ENCODE assay signal across 17 mouse cellular contexts in the genomic region with DNA sequence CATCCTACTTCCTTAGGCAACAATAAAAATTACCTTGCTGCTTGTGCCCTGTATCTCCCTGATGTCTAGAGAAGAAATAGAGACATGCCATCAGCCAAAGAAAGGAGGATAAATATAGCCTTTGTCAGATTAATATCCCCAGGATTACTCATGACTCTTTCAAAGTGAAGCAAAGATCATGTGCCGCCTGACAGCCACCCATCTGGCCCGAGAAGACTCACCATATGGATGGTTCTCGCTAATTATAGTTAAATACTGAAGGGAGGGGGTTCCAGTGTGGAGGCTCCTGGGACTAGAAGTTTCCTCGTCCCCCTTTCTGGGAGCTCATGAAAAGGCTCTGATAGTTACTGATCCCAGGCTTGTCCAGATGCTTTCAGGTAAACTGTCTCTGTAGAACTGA.
DNase-seq lines count a peak whose midpoint lies in the region; ATAC-seq lines count a peak whose summit lies in the region.
"Had no signal": no experiment of that assay in that cellular context is flagged by ENCODE, and none has a peak within 500 bp of the region (broad histone marks: within the 10 kb centered on the region; RNA-seq: fewer than 3 reads in every experiment).

No protein-coding gene starts in this region.

- no peak overlapping the region for H3K4me2 ChIP-seq in forebrain, embryonic 14.5 days (ENCODE audit: low read length)
- H3K4me2 ChIP-seq: embryonic facial prominence, embryonic 13.5 days; hindbrain, embryonic 12.5 days; midbrain, embryonic 15.5 days; neural tube, embryonic 12.5 days had no signal

- H3K27ac ChIP-seq in forebrain, embryonic 14.5 days (ENCODE audit: low read depth, low read length): no peak overlapping the region
- H3K27ac ChIP-seq: embryonic facial prominence, embryonic 13.5 days; hindbrain, embryonic 12.5 days; midbrain, embryonic 15.5 days; neural tube, embryonic 12.5 days had no signal

- DNase-seq in left cerebral cortex, adult 11 months (ENCODE audit: low spot score): peak; percentile 7
- no peak for DNase-seq in left cerebral cortex, postnatal 4 days
- DNase-seq in layer of hippocampus, adult 11-12 months (ENCODE audit: low spot score): peak; percentile 58
- DNase-seq in layer of hippocampus, postnatal 14 days (ENCODE audit: low spot score in 2 of 2): peak; percentile 22 to 57
- peak; percentile 18 to 46 for DNase-seq in right cerebral cortex, postnatal 36 days (ENCODE audit: low spot score in 2 of 2)
- no peak for DNase-seq in spleen, postnatal 4 days (ENCODE audit: low spot score in 2 of 2)
- DNase-seq in forebrain, embryonic 14.5 days (ENCODE audit: low spot score): no peak
- DNase-seq: adrenal gland, postnatal 36 days; cerebellum, adult 11 months; kidney, postnatal 36 days; lung, adult 18-20 months; thymus, adult 2 months had no signal

- H3K27me3 ChIP-seq in forebrain, embryonic 14.5 days (replicated peaks; ENCODE audit: control insufficient read depth, insufficient read depth, low read length): no peaks in the 10 kb centered on the region
- H3K27me3 ChIP-seq: embryonic facial prominence, embryonic 13.5 days; hindbrain, embryonic 12.5 days; midbrain, embryonic 15.5 days; neural tube, embryonic 12.5 days had no signal

- H3K36me3 ChIP-seq in forebrain, embryonic 14.5 days (ENCODE audit: control insufficient read depth, insufficient read depth, low read length): no peaks in the 10 kb centered on the region
- H3K36me3 ChIP-seq: embryonic facial prominence, embryonic 13.5 days; hindbrain, embryonic 12.5 days; midbrain, embryonic 15.5 days; neural tube, embryonic 12.5 days had no signal

- H3K9ac ChIP-seq in forebrain, embryonic 14.5 days (ENCODE audit: low read length): no peak overlapping the region
- H3K9ac ChIP-seq: embryonic facial prominence, embryonic 13.5 days; hindbrain, embryonic 12.5 days; midbrain, embryonic 15.5 days; neural tube, embryonic 12.5 days had no signal

- H3K9me3 ChIP-seq in forebrain, embryonic 14.5 days (replicated peaks; ENCODE audit: control insufficient read depth, low read length): no peaks in the 10 kb centered on the region
- H3K9me3 ChIP-seq: embryonic facial prominence, embryonic 13.5 days; hindbrain, embryonic 12.5 days; midbrain, embryonic 15.5 days; neural tube, embryonic 12.5 days had no signal

- H3K4me3 ChIP-seq in forebrain, embryonic 14.5 days (ENCODE audit: low read depth, low read length): no peak overlapping the region
- H3K4me3 ChIP-seq: embryonic facial prominence, embryonic 13.5 days; hindbrain, embryonic 12.5 days; midbrain, embryonic 15.5 days; neural tube, embryonic 12.5 days had no signal

- WGBS in forebrain, embryonic 14.5 days: 82% methylated on average over 4 of the region's 4 CpGs

- intact Hi-C loops in left cerebral cortex, postnatal 4 days (cut with DNase I): no loop called here

- H3K4me1 ChIP-seq in forebrain, embryonic 14.5 days (ENCODE audit: control insufficient read depth, insufficient read depth, low read length): no peaks in the 10 kb centered on the region
- H3K4me1 ChIP-seq: embryonic facial prominence, embryonic 13.5 days; hindbrain, embryonic 12.5 days; midbrain, embryonic 15.5 days; neural tube, embryonic 12.5 days had no signal

- no peak for ATAC-seq in forebrain, embryonic 14.5 days
- ATAC-seq: intestine, postnatal 0 days; midbrain, embryonic 15.5 days had no signal

Comparison
In these comparisons a context has a peak if more than half of its experiments do, and no peak if none do; other contexts are left out.
1. DNase-seq: peak in left cerebral cortex, adult 11 months (single experiment), layer of hippocampus, adult 11-12 months (single experiment), layer of hippocampus, postnatal 14 days (2 of 2) and right cerebral cortex, postnatal 36 days (2 of 2); none in left cerebral cortex, postnatal 4 days (single experiment), spleen, postnatal 4 days (0 of 2) and forebrain, embryonic 14.5 days (single experiment).